Mouse (Mus musculus): ENCODE data around the gene Ralgps1. TPM values are rescaled to one million over a fixed set of nuclear protein-coding genes. Genes with fewer than 3 reads are reported as not detected.
"Not testable (repeated sequence)": the region's sequence is repeated elsewhere in the genome, so short reads cannot be mapped to it uniquely, and the experiment has no call there.

Ralgps1 gene
- polyA plus RNA-seq, 1 experiment from 2014 or later = 1.1 TPM

- peak overlapping the region; percentile 9; the same call in 1 of the 2 replicates for H3K9ac ChIP-seq (ENCODE audit: low read depth, low read length)
- peak overlapping the region; percentile 47 for H3K4me2 ChIP-seq (ENCODE audit: low read depth, low read length)
- peak overlapping the region; percentile 19; the same call in 1 of the 2 replicates for H3K4me3 ChIP-seq (ENCODE audit: low read depth, low read length)
- no peak for ATAC-seq (ENCODE audit: low read depth)
- peaks cover 12% of the 10 kb centered on the region for H3K4me1 ChIP-seq (ENCODE audit: control insufficient read depth, low read depth, low read length)
- H3K36me3 ChIP-seq (ENCODE audit: control insufficient read depth, insufficient read depth) = no peaks in the 10 kb centered on the region
- 72% methylated on average over 5 of the region's 5 CpGs for WGBS (ENCODE audit: insufficient replicate concordance)
- H3K9me3 ChIP-seq (replicated peaks; ENCODE audit: control insufficient read depth, low read length) = no peaks in the 10 kb centered on the region
- no peaks in the 10 kb centered on the region for H3K27me3 ChIP-seq (ENCODE audit: control insufficient read depth, insufficient read depth, low read depth, low read length)
- H3K27ac ChIP-seq (ENCODE audit: low read length) = no peak overlapping the region
These were observed 156.0 kb downstream of the Ralgps1 start for GRCm38 (mm10) chr2:33215177-33215699.

GRCm38 (mm10) chr2:33211263-33211662 lies 160.0 kb downstream of the Ralgps1 start:
- H3K9ac ChIP-seq (ENCODE audit: low read depth, low read length); H3K4me3 ChIP-seq (ENCODE audit: low read depth, low read length); H3K27ac ChIP-seq (ENCODE audit: low read length); H3K9me3 ChIP-seq (replicated peaks; ENCODE audit: control insufficient read depth, low read length); H3K27me3 ChIP-seq (ENCODE audit: control insufficient read depth, insufficient read depth, low read depth, low read length); H3K36me3 ChIP-seq (ENCODE audit: control insufficient read depth, insufficient read depth); ATAC-seq (ENCODE audit: low read depth); H3K4me2 ChIP-seq (ENCODE audit: low read depth, low read length): not testable (repeated sequence)
- 63% methylated on average over 11 of the region's 11 CpGs for WGBS (ENCODE audit: insufficient replicate concordance)
- peaks cover 12% of the 10 kb centered on the region for H3K4me1 ChIP-seq (ENCODE audit: control insufficient read depth, low read depth, low read length)

- no peaks in the 10 kb centered on the region for H3K9me3 ChIP-seq (replicated peaks; ENCODE audit: control insufficient read depth, low read length)
- 43% methylated on average over 2 of the region's 2 CpGs for WGBS (ENCODE audit: insufficient replicate concordance)
- H3K27ac ChIP-seq (ENCODE audit: low read length) = no peak overlapping the region
- H3K27me3 ChIP-seq (ENCODE audit: control insufficient read depth, insufficient read depth, low read depth, low read length) = no peaks in the 10 kb centered on the region
- peak; percentile 80 for ATAC-seq (ENCODE audit: low read depth)
- no peak overlapping the region for H3K4me2 ChIP-seq (ENCODE audit: low read depth, low read length)
- H3K4me1 ChIP-seq (ENCODE audit: control insufficient read depth, low read depth, low read length) = peaks cover 12% of the 10 kb centered on the region
- no peak overlapping the region for H3K4me3 ChIP-seq (ENCODE audit: low read depth, low read length)
- no peak overlapping the region for H3K9ac ChIP-seq (ENCODE audit: low read depth, low read length)
- no peaks in the 10 kb centered on the region for H3K36me3 ChIP-seq (ENCODE audit: control insufficient read depth, insufficient read depth)
These were observed 160.4 kb downstream of the Ralgps1 start for GRCm38 (mm10) chr2:33210841-33211240.

DNA sequence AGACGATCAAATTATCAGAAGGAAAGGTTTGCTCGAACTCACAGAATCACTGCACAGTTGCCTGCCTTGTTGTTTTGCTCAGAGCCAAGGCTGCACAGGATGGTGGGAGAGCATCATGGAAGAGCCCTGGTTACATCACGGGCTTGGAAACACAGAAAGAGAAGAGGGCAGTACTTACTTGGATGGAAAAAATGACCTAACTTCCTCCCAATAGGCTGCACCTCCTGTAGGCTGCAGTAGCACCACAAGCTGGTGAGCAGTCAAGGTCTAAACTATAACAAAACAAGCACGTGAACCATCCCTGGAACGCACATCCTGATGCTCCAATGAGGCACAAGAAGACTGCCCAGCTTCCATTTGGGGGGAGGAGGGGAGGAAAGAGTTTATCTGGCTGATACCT lies 163.2 kb downstream of the Ralgps1 start:
- H3K9ac ChIP-seq (ENCODE audit: low read depth, low read length) = no peak overlapping the region
- no peak for ATAC-seq (ENCODE audit: low read depth)
- WGBS (ENCODE audit: insufficient replicate concordance) = 54% methylated on average over 5 of the region's 5 CpGs
- H3K27me3 ChIP-seq (ENCODE audit: control insufficient read depth, insufficient read depth, low read depth, low read length) = no peaks in the 10 kb centered on the region
- no peak overlapping the region for H3K4me3 ChIP-seq (ENCODE audit: low read depth, low read length)
- H3K9me3 ChIP-seq (replicated peaks; ENCODE audit: control insufficient read depth, low read length) = no peaks in the 10 kb centered on the region
- H3K27ac ChIP-seq (ENCODE audit: low read length) = no peak overlapping the region
- H3K4me1 ChIP-seq (ENCODE audit: control insufficient read depth, low read depth, low read length) = peaks cover 8% of the 10 kb centered on the region
- no peak overlapping the region for H3K4me2 ChIP-seq (ENCODE audit: low read depth, low read length)
- no peaks in the 10 kb centered on the region for H3K36me3 ChIP-seq (ENCODE audit: control insufficient read depth, insufficient read depth)

DNA sequence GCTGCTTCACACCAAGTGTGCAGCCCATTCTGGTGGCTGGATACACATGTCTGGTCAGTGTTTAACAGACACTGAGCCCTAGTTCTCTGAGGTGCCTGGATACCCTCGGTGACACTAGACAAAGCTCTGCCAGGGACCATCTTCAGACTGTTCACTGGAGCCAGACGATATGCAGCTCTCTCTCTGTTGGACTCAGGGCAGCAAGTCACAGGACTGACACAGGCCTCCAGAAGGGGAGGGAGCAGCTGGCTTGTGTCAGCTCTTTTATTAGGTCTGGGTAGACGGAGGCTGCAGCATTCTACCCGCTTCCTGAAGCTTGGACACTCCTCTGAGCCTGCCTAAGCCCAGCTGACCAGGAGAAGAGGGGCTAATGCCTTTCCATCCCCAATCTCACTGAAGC lies 164.2 kb downstream of the Ralgps1 start:
- WGBS (ENCODE audit: insufficient replicate concordance) = 45% methylated on average over 4 of the region's 4 CpGs
- Histone ChIP-seq H3K4me2 (ENCODE audit: low read depth, low read length) (no peak overlapping the region), H3K4me3 (ENCODE audit: low read depth, low read length) (no peak overlapping the region), H3K36me3 (ENCODE audit: control insufficient read depth, insufficient read depth) (no peaks in the 10 kb centered on the region), H3K9ac (ENCODE audit: low read depth, low read length) (no peak overlapping the region), H3K9me3 (replicated peaks; ENCODE audit: control insufficient read depth, low read length) (no peaks in the 10 kb centered on the region), H3K4me1 (ENCODE audit: control insufficient read depth, low read depth, low read length) (peaks cover 6% of the 10 kb centered on the region), H3K27ac (ENCODE audit: low read length) (no peak overlapping the region), H3K27me3 (ENCODE audit: control insufficient read depth, insufficient read depth, low read depth, low read length) (no peaks in the 10 kb centered on the region)
- ATAC-seq (ENCODE audit: low read depth) = no peak

- no peak for ATAC-seq (ENCODE audit: low read depth)
- no peak overlapping the region for H3K4me3 ChIP-seq (ENCODE audit: low read depth, low read length)
- no peak overlapping the region for H3K27ac ChIP-seq (ENCODE audit: low read length)
- H3K36me3 ChIP-seq (ENCODE audit: control insufficient read depth, insufficient read depth) = no peaks in the 10 kb centered on the region
- no peak overlapping the region for H3K4me2 ChIP-seq (ENCODE audit: low read depth, low read length)
- H3K4me1 ChIP-seq (ENCODE audit: control insufficient read depth, low read depth, low read length) = peaks cover 7% of the 10 kb centered on the region
- no peaks in the 10 kb centered on the region for H3K9me3 ChIP-seq (replicated peaks; ENCODE audit: control insufficient read depth, low read length)
- H3K9ac ChIP-seq (ENCODE audit: low read depth, low read length) = no peak overlapping the region
- no peaks in the 10 kb centered on the region for H3K27me3 ChIP-seq (ENCODE audit: control insufficient read depth, insufficient read depth, low read depth, low read length)
- WGBS (ENCODE audit: insufficient replicate concordance) = 51% methylated on average over 14 of the region's 14 CpGs
These were observed 165.3 kb downstream of the Ralgps1 start for GRCm38 (mm10) chr2:33205939-33206525.

- Histone ChIP-seq H3K27me3 (ENCODE audit: control insufficient read depth, insufficient read depth, low read depth, low read length) (no peaks in the 10 kb centered on the region), H3K9me3 (replicated peaks; ENCODE audit: control insufficient read depth, low read length) (no peaks in the 10 kb centered on the region), H3K9ac (ENCODE audit: low read depth, low read length) (no peak overlapping the region), H3K4me1 (ENCODE audit: control insufficient read depth, low read depth, low read length) (peaks cover 11% of the 10 kb centered on the region), H3K4me2 (ENCODE audit: low read depth, low read length) (no peak overlapping the region), H3K27ac (ENCODE audit: low read length) (no peak overlapping the region), H3K36me3 (ENCODE audit: control insufficient read depth, insufficient read depth) (no peaks in the 10 kb centered on the region), H3K4me3 (ENCODE audit: low read depth, low read length) (no peak overlapping the region)
- WGBS (ENCODE audit: insufficient replicate concordance) = 42% methylated on average over 5 of the region's 5 CpGs
- no peak for ATAC-seq (ENCODE audit: low read depth)
These were observed 166.3 kb downstream of the Ralgps1 start for GRCm38 (mm10) chr2:33204980-33205379.

GRCm38 (mm10) chr2:33203284-33203683 lies 168.0 kb downstream of the Ralgps1 start:
- 40% methylated on average over 6 of the region's 6 CpGs for WGBS (ENCODE audit: insufficient replicate concordance)

DNA sequence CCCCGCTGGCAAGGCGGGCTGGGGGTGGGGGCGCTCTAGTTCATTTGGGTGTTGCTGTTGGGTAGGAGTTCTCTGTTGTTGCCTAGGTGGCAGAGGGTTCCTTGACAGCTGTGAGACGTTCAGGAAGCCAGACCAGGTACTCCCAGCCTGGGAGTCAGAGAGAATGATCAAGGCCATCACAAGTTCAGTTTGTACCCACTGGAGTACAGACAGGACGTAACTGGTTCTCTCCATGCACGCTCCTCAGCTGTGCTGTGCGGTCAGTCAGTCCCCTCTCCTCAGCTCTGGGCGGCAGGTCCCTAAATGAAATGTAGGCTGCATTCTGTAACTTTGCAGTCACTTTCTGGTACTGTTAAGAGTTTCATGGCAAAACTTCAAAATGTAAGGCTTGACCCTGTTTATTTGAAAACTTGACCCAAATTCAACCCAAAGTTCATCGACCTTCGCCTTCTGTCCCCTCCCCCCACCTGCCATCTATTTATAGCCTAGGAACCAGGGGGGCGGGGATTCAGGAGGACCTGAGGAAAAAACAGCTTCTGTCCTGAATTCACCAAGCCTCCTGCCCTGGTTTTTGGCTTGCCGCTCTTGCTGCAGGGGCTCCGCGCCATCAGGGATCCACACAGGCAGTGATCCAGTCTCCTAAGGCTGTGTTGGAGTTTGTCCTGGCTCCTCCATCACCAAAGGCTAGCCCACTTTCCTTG lies 170.8 kb downstream of the Ralgps1 start:
- no peak overlapping the region for H3K4me3 ChIP-seq (ENCODE audit: low read depth, low read length)
- no peaks in the 10 kb centered on the region for H3K36me3 ChIP-seq (ENCODE audit: control insufficient read depth, insufficient read depth)
- ATAC-seq (ENCODE audit: low read depth) = peak; percentile 58
- no peak overlapping the region for H3K4me2 ChIP-seq (ENCODE audit: low read depth, low read length)
- no peaks in the 10 kb centered on the region for H3K9me3 ChIP-seq (replicated peaks; ENCODE audit: control insufficient read depth, low read length)
- no peak overlapping the region for H3K27ac ChIP-seq (ENCODE audit: low read length)
- WGBS (ENCODE audit: insufficient replicate concordance) = 56% methylated on average over 14 of the region's 14 CpGs
- no peaks in the 10 kb centered on the region for H3K27me3 ChIP-seq (ENCODE audit: control insufficient read depth, insufficient read depth, low read depth, low read length)
- no peak overlapping the region for H3K9ac ChIP-seq (ENCODE audit: low read depth, low read length)
- H3K4me1 ChIP-seq (ENCODE audit: control insufficient read depth, low read depth, low read length) = peaks cover 11% of the 10 kb centered on the region

More at GRCm38 (mm10) chr2:33203284-33203683, 168.0 kb downstream of the Ralgps1 start:
- Histone ChIP-seq H3K36me3 (ENCODE audit: control insufficient read depth, insufficient read depth) (no peaks in the 10 kb centered on the region), H3K27ac (ENCODE audit: low read length) (no peak overlapping the region), H3K27me3 (ENCODE audit: control insufficient read depth, insufficient read depth, low read depth, low read length) (no peaks in the 10 kb centered on the region), H3K9ac (ENCODE audit: low read depth, low read length) (no peak overlapping the region), H3K4me1 (ENCODE audit: control insufficient read depth, low read depth, low read length) (peaks cover 11% of the 10 kb centered on the region), H3K4me2 (ENCODE audit: low read depth, low read length) (no peak overlapping the region), H3K4me3 (ENCODE audit: low read depth, low read length) (no peak overlapping the region), H3K9me3 (replicated peaks; ENCODE audit: control insufficient read depth, low read length) (no peaks in the 10 kb centered on the region)
- no peak for ATAC-seq (ENCODE audit: low read depth)

All from liver, embryonic 16.5 days (tissue).